Mouse (Mus musculus): Measurements from ENCODE around the gene Tmbim4. TPM values are rescaled to one million over a fixed set of nuclear protein-coding genes. Genes with fewer than 3 reads are reported as not detected.
A peak's percentile ranks its signal among the peaks of the same experiment; 100 is the strongest.
"Not testable (repeated sequence)": the region's sequence is repeated elsewhere in the genome, so short reads cannot be mapped to it uniquely, and the experiment has no call there.

Gene Tmbim4
- polyA plus RNA-seq, 1 experiment from 2014 or later = 78.8 TPM

DNA sequence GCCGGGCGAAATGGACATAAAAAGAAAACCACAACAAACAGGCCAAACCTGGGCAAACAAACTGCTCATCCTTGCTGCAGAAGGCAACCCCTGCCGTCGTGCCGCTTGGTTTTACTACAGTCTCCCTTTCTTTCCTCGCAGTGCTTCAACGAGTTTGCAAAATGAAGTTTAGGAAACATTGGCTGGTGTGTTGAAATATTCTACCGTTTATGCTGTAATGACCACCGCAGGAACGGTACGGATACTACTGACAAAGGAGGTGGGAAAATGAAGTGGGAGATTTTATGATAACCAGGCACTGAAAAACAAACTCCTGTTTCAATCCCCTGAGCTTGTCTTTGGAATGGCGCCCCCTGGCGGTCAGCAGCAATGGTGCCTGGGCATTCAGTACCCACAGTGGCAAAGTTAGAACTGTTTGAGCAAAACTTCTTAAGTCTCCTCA, 592 bp downstream of the Tmbim4 start, which contains the start of gene Irak3:
Gene Irak3, minus strand, starts transcription at position 170 of the 442 bp plus-strand sequence.
- H3K27me3 ChIP-seq = peaks cover 25% of the 10 kb centered on the region

DNA sequence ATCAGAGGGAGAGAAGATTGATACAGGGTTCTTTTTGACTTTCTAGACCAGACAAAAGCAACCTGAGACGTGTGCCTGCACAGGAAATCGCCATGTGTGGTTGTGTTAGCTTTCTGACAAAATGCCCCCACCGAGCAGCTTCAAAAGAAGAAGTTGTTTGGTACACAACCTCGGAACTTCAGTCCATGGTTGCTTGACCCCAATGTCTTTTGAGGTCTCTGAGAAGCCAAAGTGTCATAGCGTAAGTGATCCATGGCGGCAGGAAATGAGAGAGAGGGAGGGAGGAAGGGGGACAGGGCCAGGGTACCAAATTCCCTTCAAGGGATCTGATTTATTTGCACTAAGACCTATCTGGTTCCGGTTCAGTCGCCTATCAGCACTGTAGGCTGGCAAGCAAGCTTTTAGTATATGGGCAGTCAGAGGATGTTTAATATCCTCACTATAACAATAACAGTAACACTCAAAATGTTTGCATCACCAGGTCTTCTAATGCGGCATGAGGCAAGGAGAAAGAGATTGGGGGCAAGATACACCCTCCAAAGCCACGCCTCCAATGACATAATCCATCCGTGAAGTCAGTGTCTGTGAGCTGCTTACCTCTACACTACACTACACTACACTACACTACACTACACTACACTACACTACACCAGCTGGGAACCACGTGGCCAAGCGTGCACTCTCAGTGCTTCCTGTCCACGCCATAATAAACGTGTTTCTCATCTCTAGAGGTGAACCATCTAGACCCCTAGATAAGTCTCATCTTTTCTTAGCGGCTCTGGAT, 1.3 kb downstream of the Tmbim4 start:
- Histone ChIP-seq H3K9me3 (replicated peaks) (no peaks in the 10 kb centered on the region), H3K27ac (no peak overlapping the region), H3K4me3 (no peak overlapping the region), H3K4me1 (peaks cover 8% of the 10 kb centered on the region), H3K4me2 (replicated peaks) (no peak overlapping the region), H3K36me3 (no peaks in the 10 kb centered on the region), H3K9ac (no peak overlapping the region), H3K27me3 (peaks cover 25% of the 10 kb centered on the region)
- no peak for ATAC-seq (ENCODE audit: low FRiP score)
- WGBS = 75% methylated on average over 16 of the region's 16 CpGs

More for the DNA sequence above, 592 bp downstream of the Tmbim4 start, which contains the start of gene Irak3:
- Histone ChIP-seq H3K9me3 (replicated peaks) (no peaks in the 10 kb centered on the region), H3K4me2 (replicated peaks) (peak within 1 kb of the TSS; percentile 87), H3K4me1 (peaks cover 8% of the 10 kb centered on the region), H3K9ac (peak within 1 kb of the TSS; percentile 61), H3K27ac (no peak within 1 kb of the TSS), H3K36me3 (no peaks in the 10 kb centered on the region), H3K4me3 (peak within 1 kb of the TSS; percentile 49)
- 2% methylated on average over 13 of the region's 13 CpGs for WGBS
- ATAC-seq (ENCODE audit: low FRiP score) = no peak

DNA sequence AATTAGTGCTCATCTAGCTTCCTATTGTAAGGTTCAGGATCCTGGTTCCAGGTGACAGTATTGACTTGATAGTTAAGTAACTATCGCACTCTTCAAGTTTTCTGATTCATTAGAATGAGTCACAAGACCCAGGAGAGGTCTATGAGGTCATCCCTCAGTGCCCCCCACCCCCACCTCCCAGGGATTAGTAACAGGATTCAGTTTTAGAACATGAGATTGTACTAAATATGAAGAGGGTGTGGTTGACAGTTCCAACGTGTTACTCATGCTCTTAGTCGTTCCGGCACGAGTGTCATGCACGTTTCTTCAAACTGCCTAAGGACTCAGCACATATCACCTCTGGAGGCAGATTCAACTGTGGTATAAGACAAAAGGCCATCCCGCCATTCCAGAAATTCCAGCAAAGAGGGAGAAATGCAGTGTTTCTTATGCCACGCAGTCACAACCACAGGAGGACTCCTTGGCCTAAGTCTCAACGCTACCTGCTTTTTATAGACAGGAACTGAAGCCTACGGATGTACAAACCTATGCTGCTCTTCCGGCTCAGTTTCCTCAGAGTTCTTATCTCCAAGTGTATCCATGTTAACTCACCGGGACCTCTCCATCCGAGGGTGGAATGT, 3.3 kb downstream of the Tmbim4 start:
- H3K9ac ChIP-seq = no peak overlapping the region
- H3K36me3 ChIP-seq = no peaks in the 10 kb centered on the region
- H3K4me3 ChIP-seq = no peak overlapping the region
- H3K4me1 ChIP-seq = peaks cover 9% of the 10 kb centered on the region
- H3K9me3 ChIP-seq (replicated peaks) = no peaks in the 10 kb centered on the region
- no peak for ATAC-seq (ENCODE audit: low FRiP score)
- H3K4me2 ChIP-seq (replicated peaks) = no peak overlapping the region
- no peak overlapping the region for H3K27ac ChIP-seq
- peaks cover 25% of the 10 kb centered on the region for H3K27me3 ChIP-seq
- WGBS = 87% methylated on average over 13 of the region's 13 CpGs

GRCm38 (mm10) chr10:120208015-120208414, 6.6 kb downstream of the Tmbim4 start:
- Histone ChIP-seq H3K36me3 (peaks cover 5% of the 10 kb centered on the region; the same call in 1 of the 2 replicates), H3K27me3 (0 out of 2 replicates have a peak, but pooled peaks cover under 1% of the 10 kb centered on the region), H3K27ac (no peak overlapping the region), H3K4me1 (peaks cover 6% of the 10 kb centered on the region), H3K4me3 (no peak overlapping the region), H3K9ac (no peak overlapping the region), H3K9me3 (replicated peaks) (peaks cover 8% of the 10 kb centered on the region; the same call in 1 of the 2 replicates), H3K4me2 (replicated peaks) (no peak overlapping the region)
- WGBS = 89% methylated on average over 8 of the region's 8 CpGs
- no peak; the same call in 1 of the 2 replicates for ATAC-seq (ENCODE audit: low FRiP score)

DNA sequence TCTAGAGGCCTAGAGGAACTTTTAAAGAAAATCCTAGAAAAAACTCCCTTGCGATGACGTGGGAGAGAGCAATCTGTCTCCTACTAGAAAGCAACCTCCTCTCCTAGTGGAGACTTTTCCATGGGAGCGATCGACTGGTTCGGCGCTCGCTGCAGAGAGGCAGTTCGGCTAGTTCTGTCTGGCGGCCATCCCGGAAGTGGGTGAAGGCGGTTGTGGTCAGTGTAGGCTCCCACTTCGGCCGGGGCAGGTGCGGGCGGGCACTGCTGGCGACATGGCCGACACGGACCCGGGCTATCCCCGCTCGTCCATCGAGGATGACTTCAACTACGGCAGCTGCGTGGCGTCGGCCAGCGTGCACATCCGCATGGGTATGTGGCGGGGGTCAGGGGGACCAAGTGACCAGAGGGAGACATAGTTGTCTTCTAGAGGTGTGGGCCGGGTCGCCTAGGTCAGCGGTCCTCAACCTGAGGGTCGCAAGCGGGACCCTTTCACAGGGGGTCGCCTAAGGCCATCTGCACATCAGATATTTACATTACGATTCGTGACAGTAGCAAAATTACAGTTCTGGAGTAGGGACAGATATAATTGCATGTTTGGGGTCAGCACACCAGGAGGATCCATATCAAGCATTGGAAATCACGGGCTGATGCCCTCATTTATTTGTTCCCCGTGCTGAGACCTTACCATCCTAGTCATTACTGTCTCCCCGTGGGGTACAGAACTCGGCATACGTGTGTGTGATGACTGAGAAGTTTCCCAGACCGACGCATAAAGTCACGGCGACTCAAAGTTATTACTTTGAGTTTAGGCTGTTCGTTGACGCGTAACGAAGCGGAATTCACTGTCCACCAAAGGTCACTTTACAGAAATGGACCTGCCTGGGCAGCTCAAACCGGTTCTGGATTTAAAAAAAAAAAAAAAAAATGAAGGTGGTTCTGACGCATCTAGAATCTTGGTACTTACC, 7.5 kb downstream of the Tmbim4 start:
- Histone ChIP-seq H3K4me1 (peaks cover 6% of the 10 kb centered on the region), H3K4me3 (peak overlapping the region; percentile 95), H3K9ac (peak overlapping the region; percentile 78), H3K36me3 (peaks cover 5% of the 10 kb centered on the region; the same call in 1 of the 2 replicates), H3K27me3 (no peaks in the 10 kb centered on the region), H3K4me2 (replicated peaks) (peak overlapping the region; percentile 59), H3K27ac (no peak overlapping the region), H3K9me3 (replicated peaks) (peaks cover 8% of the 10 kb centered on the region; the same call in 1 of the 2 replicates)
- ATAC-seq (ENCODE audit: low FRiP score) = peak; percentile 92
- WGBS = 5% methylated on average over 53 of the region's 53 CpGs

- no peak overlapping the region for H3K9ac ChIP-seq
- H3K4me3 ChIP-seq = peak overlapping the region; percentile 95; the same call in 1 of the 2 replicates
- H3K27ac ChIP-seq = no peak overlapping the region
- peaks cover 6% of the 10 kb centered on the region for H3K4me1 ChIP-seq
- ATAC-seq (ENCODE audit: low FRiP score) = no peak
- H3K27me3 ChIP-seq = no peaks in the 10 kb centered on the region
- WGBS = 71% methylated on average over 6 of the region's 6 CpGs
- H3K36me3 ChIP-seq = peaks cover 5% of the 10 kb centered on the region; the same call in 1 of the 2 replicates
- H3K4me2 ChIP-seq (replicated peaks) = peak overlapping the region; percentile 59
- H3K9me3 ChIP-seq (replicated peaks) = peaks cover 8% of the 10 kb centered on the region; the same call in 1 of the 2 replicates
Observed at GRCm38 (mm10) chr10:120209539-120209925, 8.1 kb downstream of the Tmbim4 start.

GRCm38 (mm10) chr10:120210096-120210495, 8.7 kb downstream of the Tmbim4 start:
- H3K4me3 ChIP-seq = no peak overlapping the region
- peaks cover 5% of the 10 kb centered on the region; the same call in 1 of the 2 replicates for H3K36me3 ChIP-seq
- peaks cover 6% of the 10 kb centered on the region for H3K4me1 ChIP-seq
- 86% methylated on average over 3 of the region's 3 CpGs for WGBS
- ATAC-seq (ENCODE audit: low FRiP score) = no peak
- H3K9me3 ChIP-seq (replicated peaks) = peaks cover 8% of the 10 kb centered on the region; the same call in 1 of the 2 replicates
- H3K27me3 ChIP-seq = no peaks in the 10 kb centered on the region
- no peak overlapping the region for H3K9ac ChIP-seq
- no peak overlapping the region for H3K27ac ChIP-seq
- H3K4me2 ChIP-seq (replicated peaks) = no peak overlapping the region

- not testable (repeated sequence) for H3K27me3 ChIP-seq; H3K4me1 ChIP-seq; H3K27ac ChIP-seq; H3K9me3 ChIP-seq (replicated peaks); H3K4me3 ChIP-seq; H3K9ac ChIP-seq; H3K4me2 ChIP-seq (replicated peaks); ATAC-seq (ENCODE audit: low FRiP score)
- WGBS = 79% methylated on average over 1 of the region's 1 CpGs
- H3K36me3 ChIP-seq = peaks cover 28% of the 10 kb centered on the region
Observed at GRCm38 (mm10) chr10:120217099-120217498, 15.7 kb downstream of the Tmbim4 start.

- no peaks in the 10 kb centered on the region for H3K27me3 ChIP-seq
- H3K9me3 ChIP-seq (replicated peaks) = no peaks in the 10 kb centered on the region
- no peaks in the 10 kb centered on the region for H3K4me1 ChIP-seq
- H3K9ac ChIP-seq = no peak overlapping the region
- WGBS = 93% methylated on average over 10 of the region's 10 CpGs
- no peak overlapping the region for H3K4me2 ChIP-seq (replicated peaks)
- H3K27ac ChIP-seq = no peak overlapping the region
- H3K36me3 ChIP-seq = peaks cover 30% of the 10 kb centered on the region
- no peak overlapping the region for H3K4me3 ChIP-seq
- no peak for ATAC-seq (ENCODE audit: low FRiP score)
Observed at GRCm38 (mm10) chr10:120218996-120219395, 17.6 kb downstream of the Tmbim4 start.

DNA sequence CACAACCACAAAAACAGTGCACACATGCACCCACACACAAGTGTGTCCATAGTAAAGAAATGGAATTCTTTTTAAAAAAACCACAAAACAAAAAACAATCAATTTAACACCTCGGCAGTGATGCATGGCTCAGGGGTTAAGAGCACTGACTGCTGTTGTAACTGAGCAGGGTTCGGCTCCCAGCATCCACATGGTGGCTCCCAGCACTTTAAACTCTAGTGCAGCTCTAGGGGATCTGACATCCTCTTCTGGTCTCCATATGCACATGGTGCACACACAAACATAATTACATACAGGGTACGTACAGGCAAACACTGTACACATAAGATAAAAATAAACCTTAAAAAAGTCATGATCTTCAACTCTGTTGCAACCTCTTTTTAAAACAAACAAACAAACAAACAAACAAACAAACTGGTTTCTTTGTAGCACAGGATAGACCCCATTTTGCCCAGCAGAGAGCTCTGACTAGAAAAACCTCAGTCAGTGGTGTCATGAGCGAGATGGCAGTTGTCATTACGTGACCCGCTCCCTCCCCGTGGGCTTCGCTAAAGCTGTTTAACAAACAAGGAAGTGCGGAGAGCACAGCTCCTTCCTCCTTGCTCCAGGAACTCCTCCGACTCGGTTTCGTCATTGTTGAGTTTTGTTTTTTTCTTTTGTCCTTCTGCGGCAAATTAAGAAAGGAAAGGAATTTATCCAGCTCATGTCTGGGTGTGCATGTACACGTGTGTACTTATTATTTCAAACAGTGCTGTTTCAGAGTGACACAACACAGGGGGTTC, 18.4 kb downstream of the Tmbim4 start:
- H3K4me2 ChIP-seq (replicated peaks) = no peak overlapping the region
- no peak overlapping the region for H3K4me3 ChIP-seq
- peaks cover 34% of the 10 kb centered on the region for H3K36me3 ChIP-seq
- no peaks in the 10 kb centered on the region for H3K4me1 ChIP-seq
- no peaks in the 10 kb centered on the region for H3K27me3 ChIP-seq
- WGBS = 83% methylated on average over 14 of the region's 14 CpGs
- H3K9ac ChIP-seq = no peak overlapping the region
- H3K9me3 ChIP-seq (replicated peaks) = no peaks in the 10 kb centered on the region
- H3K27ac ChIP-seq = no peak overlapping the region
- ATAC-seq (ENCODE audit: low FRiP score) = no peak

DNA sequence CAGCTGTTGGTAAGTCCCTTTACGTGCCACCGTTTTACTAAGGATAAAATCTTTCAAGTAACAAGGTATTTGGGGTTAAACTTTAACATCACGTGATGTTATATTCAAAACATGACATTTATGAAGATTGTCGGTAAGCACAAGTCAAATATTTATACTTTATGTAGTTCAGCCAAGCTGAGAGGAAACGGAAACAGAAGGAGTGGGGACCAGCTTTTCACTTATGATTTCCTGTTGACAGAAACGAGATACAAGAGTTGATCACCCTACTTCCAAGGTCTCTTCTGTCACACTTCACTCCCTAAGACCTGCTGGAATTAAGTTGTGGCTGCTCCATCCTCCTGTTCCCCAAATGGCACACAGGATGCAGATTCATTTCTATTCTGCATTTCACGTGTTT, 19.4 kb downstream of the Tmbim4 start:
- ATAC-seq (ENCODE audit: low FRiP score) = no peak
- Histone ChIP-seq H3K4me3 (no peak overlapping the region), H3K9ac (no peak overlapping the region), H3K27ac (no peak overlapping the region), H3K36me3 (peaks cover 34% of the 10 kb centered on the region), H3K27me3 (no peaks in the 10 kb centered on the region), H3K9me3 (replicated peaks) (no peaks in the 10 kb centered on the region), H3K4me2 (replicated peaks) (no peak overlapping the region), H3K4me1 (no peaks in the 10 kb centered on the region)
- 88% methylated on average over 7 of the region's 7 CpGs for WGBS
